Mouse (Mus musculus) heart, postnatal 0 days (tissue): ENCODE results near the gene Bcl2l1. TPM values are rescaled to one million over a fixed set of nuclear protein-coding genes. Genes with fewer than 3 reads are reported as not detected.

Source experiments
- ATAC-seq: fragments of 200-750 bp; cut with Nextera tagmentation; 2 replicates; pipeline ENCODE4 v1.8.0; 2017; ENCODE audit warnings: low read depth, moderate number of reproducible peaks, moderate library complexity; ENCODE audit not compliant: insufficient read depth
- DNase-seq: peaks from one replicate; pipeline ENCODE4 v3.0.0-alpha.2; 2016; ENCODE audit warnings: low spot score
- H3K27ac ChIP-seq: fragments of 300-500 bp; sonication (generic); 2 replicates; pipeline ENCODE4 v1.5.1; 2014; ENCODE audit warnings: low read depth, mild to moderate bottlenecking
- H3K27me3 ChIP-seq: fragments of 300-500 bp; sonication (generic); 2 replicates; pipeline ENCODE4 v1.6.1; 2014; ENCODE audit warnings: low read length, mixed read lengths; ENCODE audit not compliant: control insufficient read depth, insufficient read depth
- H3K36me3 ChIP-seq: fragments of 300-500 bp; sonication (generic); replicated peaks from 2 replicates; pipeline ENCODE4 v1.6.1; 2014; ENCODE audit warnings: low read length, mixed read lengths; ENCODE audit not compliant: control insufficient read depth, insufficient read depth
- H3K4me1 ChIP-seq: fragments of 300-500 bp; sonication (generic); 2 replicates; pipeline ENCODE4 v1.6.1; 2014; ENCODE audit warnings: antibody characterized with exemption; ENCODE audit not compliant: control insufficient read depth, insufficient read depth
- H3K4me2 ChIP-seq: fragments of 300-500 bp; sonication (generic); 2 replicates; pipeline ENCODE4 v1.6.1; 2014; ENCODE audit warnings: low read depth, mild to moderate bottlenecking, low read length, moderate library complexity
- H3K4me3 ChIP-seq: fragments of 300-500 bp; sonication (generic); 2 replicates; pipeline ENCODE4 v1.5.1; 2014; ENCODE audit warnings: low read depth, low read length
- H3K9ac ChIP-seq: fragments of 300-500 bp; sonication (generic); replicated peaks from 2 replicates; pipeline ENCODE4 v1.6.1; 2014; ENCODE audit warnings: low read depth, low read length, mixed read lengths
- H3K9me3 ChIP-seq: fragments of 300-500 bp; sonication (generic); replicated peaks from 2 replicates; pipeline ENCODE4 v1.6.1; 2016; ENCODE audit warnings: low read length; ENCODE audit not compliant: control insufficient read depth
- CTCF ChIP-seq: IDR thresholded peaks from 2 replicates; pipeline ENCODE4 v1.5.1; 2016; ENCODE audit warnings: antibody characterized with exemption, control low read depth, low read depth
- EP300 ChIP-seq: IDR thresholded peaks from 2 replicates; pipeline ENCODE4 v1.6.1; 2016; ENCODE audit warnings: antibody characterized with exemption, low read depth
- WGBS: fragments of 180-500 bp; shearing (Covaris S2); extraction: QIAGEN DNeasy Blood & Tissue Kit; methylation state at CpG from one replicate; pipeline ENCODE4 v1.1.7; 2014; 5-methylcytosine and 5-hydroxymethylcytosine counted together
- polyA plus RNA-seq: library from polyadenylated mRNA; unstranded; fragments of >200 nt; fragmentation: Nextera tagmentation; extraction: Ambion mirVana; gene quantifications from 2 replicates; pipeline ENCODE4 v1.2.1, GENCODE M21; 2015
- total RNA-seq: library from RNA; depleted of rRNA; stranded (reverse); fragments of >200 nt; gene quantifications from 2 replicates; pipeline ENCODE4 v1.2.3, GENCODE M21; 2014; ENCODE audit warnings: low replicate concordance

Gene Bcl2l1
- total and polyA plus RNA-seq, 2 experiments from 2014 or later = 35.0 to 75.6 TPM

DNA sequence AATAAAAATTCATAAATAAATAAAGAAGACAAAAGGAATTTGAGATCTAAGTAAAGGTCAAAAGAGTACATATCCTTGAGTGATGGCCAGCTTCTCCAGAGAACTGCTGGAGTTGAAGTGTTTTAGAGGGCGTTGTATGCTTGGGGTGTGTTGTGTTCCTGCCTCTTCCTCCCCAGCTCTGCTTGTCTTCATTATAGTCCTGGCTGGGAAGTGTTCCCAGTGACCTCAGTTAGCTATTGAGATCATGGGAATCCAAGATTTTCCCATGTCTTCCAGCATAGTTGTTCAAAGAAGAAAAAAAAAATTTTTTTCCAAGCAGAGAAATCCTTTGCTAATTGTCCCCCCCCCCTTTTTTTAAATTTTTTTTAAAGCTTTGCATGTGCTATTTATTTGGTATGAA is 30.4 kb upstream of the Bcl2l1 start:
- Histone ChIP-seq H3K4me3 (no peak overlapping the region), H3K9ac (no peak overlapping the region), H3K27ac (no peak overlapping the region), H3K27me3 (no peaks in the 10 kb centered on the region), H3K36me3 (peaks cover 37% of the 10 kb centered on the region), H3K9me3 (no peaks in the 10 kb centered on the region), H3K4me1 (no peaks in the 10 kb centered on the region), H3K4me2 (no peak overlapping the region)
- DNase-seq = peak; percentile 11
- ATAC-seq = no peak
- no peak for TF ChIP-seq CTCF
- TF ChIP-seq EP300 = no peak
- WGBS = 63% methylated on average over 1 of the region's 1 CpGs

DNA sequence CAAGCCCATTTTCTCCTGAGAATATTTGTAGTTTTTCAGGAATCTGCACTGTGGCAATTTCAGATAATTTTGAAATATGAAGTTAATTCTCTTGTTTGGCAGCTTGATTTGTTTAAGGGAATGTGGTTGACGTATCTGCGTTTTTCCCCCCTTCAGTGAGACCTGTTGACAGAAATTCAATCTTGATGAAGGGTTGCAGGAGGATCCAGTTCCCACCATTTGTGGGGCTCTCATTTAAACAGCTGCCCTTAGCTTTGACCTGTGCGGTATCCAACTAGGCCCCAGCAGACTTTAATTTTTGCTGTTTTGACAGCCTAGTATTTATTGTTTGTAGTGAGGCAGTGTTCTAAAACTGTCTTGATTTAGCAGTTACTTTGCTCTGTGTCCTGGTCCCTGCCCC is 28.0 kb upstream of the Bcl2l1 start:
- H3K4me2 ChIP-seq = no peak overlapping the region
- H3K27me3 ChIP-seq = no peaks in the 10 kb centered on the region
- no peaks in the 10 kb centered on the region for H3K9me3 ChIP-seq
- TF ChIP-seq EP300 = no peak
- no peak for TF ChIP-seq CTCF
- ATAC-seq (no peak), DNase-seq (no peak)
- H3K9ac ChIP-seq = no peak overlapping the region
- H3K4me1 ChIP-seq = no peaks in the 10 kb centered on the region
- no peak overlapping the region for H3K4me3 ChIP-seq
- H3K27ac ChIP-seq = no peak overlapping the region
- peaks cover 56% of the 10 kb centered on the region for H3K36me3 ChIP-seq
- WGBS = 69% methylated on average over 3 of the region's 3 CpGs

GRCm38 (mm10) chr2:152848466-152848865 is 16.9 kb upstream of the Bcl2l1 start:
- TF ChIP-seq EP300 (no peak), CTCF (no peak)
- DNase-seq (peak; percentile 7), ATAC-seq (no peak)
- Histone ChIP-seq H3K4me1 (peaks cover 13% of the 10 kb centered on the region; the same call in 1 of the 2 replicates), H3K27me3 (no peaks in the 10 kb centered on the region), H3K4me3 (peak overlapping the region; percentile 89), H3K9me3 (no peaks in the 10 kb centered on the region), H3K9ac (peak overlapping the region; percentile 80), H3K36me3 (peaks cover 7% of the 10 kb centered on the region; the same call in 1 of the 2 replicates), H3K4me2 (peak overlapping the region; percentile 67), H3K27ac (peak overlapping the region; percentile 80)
- 0% methylated on average over 2 of the region's 2 CpGs for WGBS

DNA sequence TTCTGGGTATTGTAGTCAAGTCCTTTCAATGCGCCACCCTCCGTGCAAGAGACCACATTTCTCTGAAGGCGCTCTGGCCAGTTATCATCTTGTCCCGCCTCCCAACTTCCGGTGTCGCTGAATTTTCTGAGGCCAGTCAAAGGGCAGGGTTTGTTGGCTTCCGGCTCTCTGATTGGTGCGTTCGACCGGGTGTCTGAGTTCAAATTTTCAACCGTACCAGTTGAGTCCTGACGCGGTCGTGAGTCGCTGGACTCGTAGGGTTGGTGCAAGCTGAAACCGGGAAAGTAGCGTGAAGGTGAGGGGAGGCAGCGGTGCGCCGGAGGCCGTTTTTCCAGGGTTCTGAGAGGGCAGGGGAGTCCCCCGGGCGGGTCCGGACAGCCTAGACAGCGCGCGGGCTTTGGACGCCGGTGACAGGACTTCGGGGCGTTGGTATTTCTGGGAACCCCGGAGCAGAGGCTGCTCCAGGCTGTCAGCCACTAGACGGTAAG is 16.3 kb upstream of the Bcl2l1 start, which contains the start of gene Tpx2:
Gene Tpx2 (plus strand): TSS at position 150 of the 488 bp plus-strand sequence.
- H3K4me2 ChIP-seq = peak within 1 kb of the TSS; percentile 67
- ATAC-seq (peak; percentile 99), DNase-seq (peak; percentile 98)
- no peaks in the 10 kb centered on the region for H3K27me3 ChIP-seq
- TF ChIP-seq CTCF = no peak
- TF ChIP-seq EP300 = no peak
- peak within 1 kb of the TSS; percentile 89 for H3K4me3 ChIP-seq
- H3K27ac ChIP-seq = peak within 1 kb of the TSS; percentile 80
- H3K36me3 ChIP-seq = 0 out of 2 replicates have a peak, but pooled peaks cover 7% of the 10 kb centered on the region
- no peaks in the 10 kb centered on the region for H3K9me3 ChIP-seq
- peaks cover 13% of the 10 kb centered on the region; the same call in 1 of the 2 replicates for H3K4me1 ChIP-seq
- H3K9ac ChIP-seq = peak within 1 kb of the TSS; percentile 80
- under 1% methylated on average over 34 of the region's 34 CpGs for WGBS

DNA sequence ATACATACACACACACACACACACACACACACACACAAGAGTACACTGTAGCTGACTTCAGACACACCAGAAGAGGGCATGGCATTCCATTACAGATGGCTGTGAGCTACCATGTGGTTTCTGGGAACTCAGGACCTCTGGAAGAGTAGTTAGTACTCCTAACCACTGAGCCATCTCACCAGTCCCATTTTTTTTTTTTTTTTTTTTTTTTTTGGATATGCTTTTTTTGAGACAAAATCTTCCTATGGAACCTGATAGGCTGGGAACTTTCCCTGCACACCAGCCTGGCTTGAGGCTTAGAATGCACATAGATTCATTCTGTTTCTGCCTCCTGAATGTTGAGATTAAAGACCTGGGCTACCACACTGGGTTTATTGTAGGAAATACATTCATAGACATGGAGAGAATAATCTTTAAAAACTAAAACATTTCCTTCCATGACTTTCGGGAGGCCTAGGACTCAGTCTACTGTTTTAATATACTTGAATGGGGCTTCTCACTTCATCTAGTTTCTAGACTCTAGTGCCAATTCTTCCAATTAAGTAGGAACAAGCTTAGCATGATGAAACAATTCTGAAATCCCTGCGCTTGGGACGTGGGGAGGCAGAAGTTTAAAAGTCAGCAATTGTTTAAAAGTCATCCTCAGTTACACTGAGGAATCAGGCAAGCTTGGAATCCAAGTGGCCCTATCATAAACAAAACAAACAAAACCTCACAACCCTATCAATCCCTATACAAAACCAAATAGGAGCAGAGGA is 15.7 kb upstream of the Bcl2l1 start:
- Histone ChIP-seq H3K9ac (no peak overlapping the region), H3K27me3 (no peaks in the 10 kb centered on the region), H3K4me2 (peak overlapping the region; percentile 59), H3K36me3 (0 out of 2 replicates have a peak, but pooled peaks cover 1% of the 10 kb centered on the region), H3K4me3 (peak overlapping the region; percentile 89), H3K27ac (no peak overlapping the region; the same call in 1 of the 2 replicates), H3K4me1 (peaks cover 13% of the 10 kb centered on the region; the same call in 1 of the 2 replicates), H3K9me3 (no peaks in the 10 kb centered on the region)
- TF ChIP-seq CTCF (no peak), EP300 (no peak)
- DNase-seq (no peak), ATAC-seq (no peak)
- 11% methylated on average over 3 of the region's 3 CpGs for WGBS
